Comparison of ENCODE assay signal across 18 mouse cellular contexts in genomic region chr5:100032646-100033045, GRCm38 (mm10). TPM values are rescaled to one million over a fixed set of nuclear protein-coding genes. Genes with fewer than 3 reads are reported as not detected.
DNase-seq lines count a peak whose midpoint lies in the region; ATAC-seq and TF ChIP-seq lines count a peak whose summit lies in the region.
"Had no signal": no experiment of that assay in that cellular context is flagged by ENCODE, and none has a peak within 500 bp of the region (broad histone marks: within the 10 kb centered on the region; RNA-seq: fewer than 3 reads in every experiment).

No protein-coding gene starts in this region.

- WGBS in forebrain, embryonic 10.5 days, result 86% methylated on average over 3 of the region's 3 CpGs
- WGBS in forebrain, embryonic 15.5 days, result 80% methylated on average over 3 of the region's 3 CpGs
- 73% methylated on average over 3 of the region's 3 CpGs for WGBS in hindbrain, embryonic 11.5 days
- 76% methylated on average over 3 of the region's 3 CpGs for WGBS in hindbrain, postnatal 0 days
- WGBS in limb, embryonic 10.5 days, result 71% methylated on average over 3 of the region's 3 CpGs

- peaks cover 22% of the 10 kb centered on the region for H3K4me1 ChIP-seq in forebrain, embryonic 10.5 days
- peaks cover 61% of the 10 kb centered on the region for H3K4me1 ChIP-seq in forebrain, embryonic 15.5 days
- peaks cover 2% of the 10 kb centered on the region; the same call in 1 of the 2 replicates for H3K4me1 ChIP-seq in hindbrain, embryonic 11.5 days (replicated peaks; ENCODE audit: control insufficient read depth, insufficient read depth, low read length)
- peaks cover 10% of the 10 kb centered on the region for H3K4me1 ChIP-seq in hindbrain, postnatal 0 days (ENCODE audit: insufficient read depth, low read length)
- peaks cover 13% of the 10 kb centered on the region for H3K4me1 ChIP-seq in limb, embryonic 10.5 days

- H3K27me3 ChIP-seq in forebrain, embryonic 10.5 days (ENCODE audit: poor library complexity, severe bottlenecking), result no peaks in the 10 kb centered on the region
- H3K27me3 ChIP-seq in forebrain, embryonic 15.5 days, result no peaks in the 10 kb centered on the region
- H3K27me3 ChIP-seq in hindbrain, embryonic 11.5 days (ENCODE audit: control insufficient read depth, insufficient read depth, low read length), result no peaks in the 10 kb centered on the region
- no peaks in the 10 kb centered on the region for H3K27me3 ChIP-seq in hindbrain, postnatal 0 days (ENCODE audit: insufficient read depth, low read length)
- no peaks in the 10 kb centered on the region for H3K27me3 ChIP-seq in limb, embryonic 10.5 days (ENCODE audit: low read depth, poor library complexity, severe bottlenecking)
- H3K27me3 ChIP-seq: limb, embryonic 12.5 days; midbrain, embryonic 12.5 days had no signal

- no peak for ATAC-seq in forebrain, embryonic 15.5 days (replicated peaks)
- ATAC-seq in hindbrain, embryonic 11.5 days (ENCODE audit: low FRiP score), result no peak
- no peak for ATAC-seq in hindbrain, postnatal 0 days
- ATAC-seq: forebrain, embryonic 14.5 days had no signal

- peak; percentile 27 for DNase-seq in forebrain, embryonic 10.5 days (ENCODE audit: extremely low spot score, low spot score)
- peak; percentile 30 for DNase-seq in hindbrain, embryonic 11.5 days (ENCODE audit: low spot score)
- DNase-seq in hindbrain, postnatal 0 days (ENCODE audit: low spot score), result no peak
- DNase-seq in A20 (ENCODE audit: low read depth, low spot score), result peak; percentile 30
- DNase-seq in induced T-regulatory cell, adult 2 months (ENCODE audit: low read depth), result peak; percentile 29
- DNase-seq in embryo, embryonic 9.5 days (ENCODE audit: extremely low spot score), result no peak
- DNase-seq in limb, embryonic 10.5 days (ENCODE audit: low spot score), result no peak
- DNase-seq: cerebellum, adult 9-10 months; gastrocnemius, adult 2 months; kidney, postnatal 25 days; lung, adult 18-20 months; lung, postnatal 4 days; thymus, adult 2 months had no signal

- peaks cover 70% of the 10 kb centered on the region for H3K36me3 ChIP-seq in forebrain, embryonic 10.5 days (replicated peaks)
- H3K36me3 ChIP-seq in forebrain, embryonic 15.5 days, result peaks cover 38% of the 10 kb centered on the region
- H3K36me3 ChIP-seq in hindbrain, embryonic 11.5 days (ENCODE audit: control insufficient read depth, insufficient read depth, low read length), result peaks cover 13% of the 10 kb centered on the region; the same call in 1 of the 2 replicates
- peaks cover 19% of the 10 kb centered on the region for H3K36me3 ChIP-seq in hindbrain, postnatal 0 days (ENCODE audit: insufficient read depth, low read length)
- H3K36me3 ChIP-seq in limb, embryonic 10.5 days, result peaks cover 69% of the 10 kb centered on the region

- TF ChIP-seq CTCF in hindbrain, postnatal 0 days (IDR thresholded peaks at IDR 0.05; ENCODE audit: low read depth), result no peak

- no peak overlapping the region for H3K4me2 ChIP-seq in forebrain, embryonic 15.5 days (replicated peaks)
- H3K4me2 ChIP-seq in hindbrain, embryonic 11.5 days (replicated peaks; ENCODE audit: low read depth, low read length), result no peak overlapping the region
- H3K4me2 ChIP-seq in hindbrain, postnatal 0 days (ENCODE audit: low read depth, low read length), result no peak overlapping the region
- H3K4me2 ChIP-seq: limb, embryonic 12.5 days; midbrain, embryonic 12.5 days had no signal

- no peak overlapping the region for H3K27ac ChIP-seq in forebrain, embryonic 10.5 days
- no peak overlapping the region for H3K27ac ChIP-seq in forebrain, embryonic 15.5 days (replicated peaks)
- no peak overlapping the region for H3K27ac ChIP-seq in hindbrain, embryonic 11.5 days (ENCODE audit: low read depth, low read length)
- no peak overlapping the region for H3K27ac ChIP-seq in hindbrain, postnatal 0 days
- no peak overlapping the region for H3K27ac ChIP-seq in limb, embryonic 10.5 days
- H3K27ac ChIP-seq: gastrocnemius, adult 2 months; left cerebral cortex, adult 2 months; limb, embryonic 12.5 days; midbrain, embryonic 12.5 days had no signal

- no peak overlapping the region for H3K9ac ChIP-seq in forebrain, embryonic 15.5 days (replicated peaks)
- H3K9ac ChIP-seq in hindbrain, embryonic 11.5 days (ENCODE audit: low read depth, low read length), result no peak overlapping the region
- no peak overlapping the region for H3K9ac ChIP-seq in hindbrain, postnatal 0 days (replicated peaks; ENCODE audit: low read length)
- H3K9ac ChIP-seq: limb, embryonic 12.5 days; midbrain, embryonic 12.5 days had no signal

- H3K9me3 ChIP-seq in forebrain, embryonic 10.5 days, result no peaks in the 10 kb centered on the region
- H3K9me3 ChIP-seq in forebrain, embryonic 15.5 days, result no peaks in the 10 kb centered on the region
- no peaks in the 10 kb centered on the region for H3K9me3 ChIP-seq in hindbrain, embryonic 11.5 days (ENCODE audit: control insufficient read depth, low read length)
- no peaks in the 10 kb centered on the region for H3K9me3 ChIP-seq in hindbrain, postnatal 0 days (ENCODE audit: low read length)
- no peaks in the 10 kb centered on the region for H3K9me3 ChIP-seq in limb, embryonic 10.5 days (replicated peaks)
- H3K9me3 ChIP-seq: limb, embryonic 12.5 days; midbrain, embryonic 12.5 days had no signal

- no peak overlapping the region for H3K4me3 ChIP-seq in forebrain, embryonic 10.5 days
- H3K4me3 ChIP-seq in forebrain, embryonic 15.5 days, result no peak overlapping the region
- no peak overlapping the region for H3K4me3 ChIP-seq in hindbrain, embryonic 11.5 days (ENCODE audit: low read depth, low read length)
- H3K4me3 ChIP-seq in hindbrain, postnatal 0 days (ENCODE audit: low read length), result no peak overlapping the region
- H3K4me3 ChIP-seq in limb, embryonic 10.5 days, result no peak overlapping the region
- H3K4me3 ChIP-seq: gastrocnemius, adult 2 months; left cerebral cortex, adult 2 months; limb, embryonic 12.5 days; midbrain, embryonic 12.5 days had no signal

RNA-seq across cellular contexts. Expression of gene Hnrnpdl, which starts 6.8 kb away (rescaled TPM):
- 246 and 247 TPM in 2 replicates for polyA plus RNA-seq in forebrain, embryonic 10.5 days (2016; fragmentation: Nextera tagmentation; extraction: Ambion mirVana)
- 256 and 258 TPM in 2 replicates for polyA plus RNA-seq in forebrain, embryonic 15.5 days (2015; fragmentation: Nextera tagmentation; extraction: Ambion mirVana)
- 268 and 286 TPM in 2 replicates for polyA plus RNA-seq in hindbrain, embryonic 11.5 days (2014; fragmentation: Nextera tagmentation; extraction: Ambion mirVana)
- total RNA-seq in hindbrain, postnatal 0 days (2014; rRNA removed), result 107 and 121 TPM in 2 replicates
- polyA plus RNA-seq in hindbrain, postnatal 0 days (2015; fragmentation: Nextera tagmentation; extraction: Ambion mirVana), result 184 and 193 TPM in 2 replicates
- 210 and 253 TPM in 2 replicates for polyA plus RNA-seq in limb, embryonic 10.5 days (2016; fragmentation: Nextera tagmentation; extraction: Ambion mirVana)

RNA-seq across cellular contexts. Expression of gene Enoph1, which starts 7.1 kb away (rescaled TPM):
- 62.8 and 66.9 TPM in 2 replicates for polyA plus RNA-seq in forebrain, embryonic 10.5 days (2016; fragmentation: Nextera tagmentation; extraction: Ambion mirVana)
- 57.6 and 58.3 TPM in 2 replicates for polyA plus RNA-seq in forebrain, embryonic 15.5 days (2015; fragmentation: Nextera tagmentation; extraction: Ambion mirVana)
- polyA plus RNA-seq in hindbrain, embryonic 11.5 days (2014; fragmentation: Nextera tagmentation; extraction: Ambion mirVana), result 47.6 and 48.8 TPM in 2 replicates
- 41.6 and 55.6 TPM in 2 replicates for total RNA-seq in hindbrain, postnatal 0 days (2014; rRNA removed)
- 48.6 and 49.0 TPM in 2 replicates for polyA plus RNA-seq in hindbrain, postnatal 0 days (2015; fragmentation: Nextera tagmentation; extraction: Ambion mirVana)
- polyA plus RNA-seq in limb, embryonic 10.5 days (2016; fragmentation: Nextera tagmentation; extraction: Ambion mirVana), result 62.9 and 75.2 TPM in 2 replicates

RNA-seq across cellular contexts. Expression of gene 4930524J08Rik, which starts 53.8 kb away (rescaled TPM):
- polyA plus RNA-seq in forebrain, embryonic 10.5 days (2016; fragmentation: Nextera tagmentation; extraction: Ambion mirVana), result 1.7 and 2.2 TPM in 2 replicates
- 2.3 and 4.5 TPM in 2 replicates for polyA plus RNA-seq in forebrain, embryonic 15.5 days (2015; fragmentation: Nextera tagmentation; extraction: Ambion mirVana)
- 2.7 and 3.6 TPM in 2 replicates for polyA plus RNA-seq in hindbrain, embryonic 11.5 days (2014; fragmentation: Nextera tagmentation; extraction: Ambion mirVana)
- 0.52 and 1.2 TPM in 2 replicates for total RNA-seq in hindbrain, postnatal 0 days (2014; rRNA removed)
- 3.8 and 4.0 TPM in 2 replicates for polyA plus RNA-seq in hindbrain, postnatal 0 days (2015; fragmentation: Nextera tagmentation; extraction: Ambion mirVana)
- 1.7 and 2.4 TPM in 2 replicates for polyA plus RNA-seq in limb, embryonic 10.5 days (2016; fragmentation: Nextera tagmentation; extraction: Ambion mirVana)

RNA-seq across cellular contexts. Expression of gene Hnrnpd, which starts 53.9 kb away (rescaled TPM):
- 200 and 207 TPM in 2 replicates for polyA plus RNA-seq in forebrain, embryonic 10.5 days (2016; fragmentation: Nextera tagmentation; extraction: Ambion mirVana)
- 242 and 245 TPM in 2 replicates for polyA plus RNA-seq in forebrain, embryonic 15.5 days (2015; fragmentation: Nextera tagmentation; extraction: Ambion mirVana)
- polyA plus RNA-seq in hindbrain, embryonic 11.5 days (2014; fragmentation: Nextera tagmentation; extraction: Ambion mirVana), result 253 and 281 TPM in 2 replicates
- 28.6 and 30.2 TPM in 2 replicates for total RNA-seq in hindbrain, postnatal 0 days (2014; rRNA removed)
- 95.9 and 103 TPM in 2 replicates for polyA plus RNA-seq in hindbrain, postnatal 0 days (2015; fragmentation: Nextera tagmentation; extraction: Ambion mirVana)
- 335 and 338 TPM in 2 replicates for polyA plus RNA-seq in limb, embryonic 10.5 days (2016; fragmentation: Nextera tagmentation; extraction: Ambion mirVana)

Comparison
In these comparisons a context has a peak if more than half of its experiments do, and no peak if none do; other contexts are left out.
1. DNase-seq: peak in forebrain, embryonic 10.5 days (single experiment), hindbrain, embryonic 11.5 days (single experiment), A20 (single experiment) and induced T-regulatory cell, adult 2 months (single experiment); none in hindbrain, postnatal 0 days (single experiment), embryo, embryonic 9.5 days (single experiment) and limb, embryonic 10.5 days (single experiment).